Mouse (Mus musculus) CH12.LX (cell line): ENCODE measurements around the gene Lsm10. TPM values are rescaled to one million over a fixed set of nuclear protein-coding genes. Genes with fewer than 3 reads are reported as not detected.
"Not testable (repeated sequence)": the region's sequence is repeated elsewhere in the genome, so short reads cannot be mapped to it uniquely, and the experiment has no call there.

Experiments
- DNase-seq: peaks from one replicate; pipeline ENCODE4 v3.0.0-alpha.2; 2013; ENCODE audit errors: extremely low read depth
- H3K27ac ChIP-seq: 2 replicates; pipeline ENCODE4 v1.5.1; 2012; ENCODE audit warnings: low read depth, mild to moderate bottlenecking, control low read depth, moderate library complexity; ENCODE audit not compliant: insufficient read depth
- H3K27me3 ChIP-seq: replicated peaks from 2 replicates; pipeline ENCODE3; 2012; ENCODE audit warnings: inconsistent platforms
- H3K36me3 ChIP-seq, 2 experiments: replicated peaks in 1 of 2; 2 replicates each; pipeline versions ENCODE3 to v1.6.1; 2012; ENCODE audit warnings: inconsistent platforms in 1 of 2, low read length in 1 of 2, mild to moderate bottlenecking in 1 of 2, mixed read lengths in 1 of 2, moderate library complexity in 1 of 2; ENCODE audit not compliant: control insufficient read depth in 1 of 2, insufficient read depth in 1 of 2
- H3K4me1 ChIP-seq, 2 experiments: 2 replicates each; pipeline ENCODE4 v1.6.1; 2012; ENCODE audit warnings: inconsistent platforms in 1 of 2, moderate library complexity in 1 of 2; ENCODE audit not compliant: insufficient read depth in 2 of 2, control insufficient read depth in 1 of 2
- H3K4me2 ChIP-seq: 2 replicates; pipeline ENCODE4 v1.6.1; 2012; ENCODE audit warnings: low read depth, mild to moderate bottlenecking, control low read depth; ENCODE audit not compliant: poor library complexity, insufficient read depth, severe bottlenecking
- H3K4me3 ChIP-seq, 3 experiments: fragments of 150-350 bp in 1 of 3; sonication (generic) in 1 of 3; replicated peaks in 1 of 3; 2 replicates each; pipeline versions ENCODE3 to v1.5.1; 2011 to 2012; ENCODE audit warnings: low read depth in 2 of 3, low read length in 2 of 3, mild to moderate bottlenecking in 2 of 3, moderate library complexity in 2 of 3, control low read depth in 1 of 3, improper control_type of control experiment in 1 of 3, inconsistent platforms in 1 of 3, mixed read lengths in 1 of 3; ENCODE audit not compliant: poor library complexity in 1 of 3
- H3K79me2 ChIP-seq: replicated peaks from 2 replicates; pipeline ENCODE4 v1.6.1; 2012; ENCODE audit warnings: mild to moderate bottlenecking, moderate library complexity; ENCODE audit not compliant: control insufficient read depth, poor library complexity, insufficient read depth, severe bottlenecking; ENCODE audit errors: extremely low read depth
- H3K9ac ChIP-seq: 2 replicates; pipeline ENCODE4 v1.6.1; 2012; ENCODE audit warnings: low read depth, mild to moderate bottlenecking, control low read depth, moderate library complexity; ENCODE audit not compliant: insufficient read depth
- H3K9me3 ChIP-seq: replicated peaks from 2 replicates; pipeline ENCODE3; 2012; ENCODE audit warnings: low read length, inconsistent platforms, mixed read lengths
- BHLHE40 ChIP-seq: IDR thresholded peaks from 2 replicates; pipeline ENCODE4 v1.6.1; 2011; ENCODE audit warnings: mild to moderate bottlenecking, low read depth, low read length, improper control_type of control experiment
- EP300 ChIP-seq: IDR thresholded peaks from 2 replicates; pipeline ENCODE4 v1.6.1; 2011; ENCODE audit warnings: low read length, improper control_type of control experiment
- GABPA ChIP-seq: IDR thresholded peaks from 2 replicates; pipeline ENCODE4 v1.6.1; 2012; ENCODE audit warnings: low read depth, low read length, improper control_type of control experiment, inconsistent platforms; ENCODE audit not compliant: insufficient replicate concordance
- IRF4 ChIP-seq: IDR thresholded peaks from 2 replicates; pipeline ENCODE4 v1.6.1; 2014; ENCODE audit warnings: low read depth, mild to moderate bottlenecking, inconsistent platforms, low read length, improper control_type of control experiment
- MAFK ChIP-seq: IDR thresholded peaks from 2 replicates; pipeline ENCODE4 v1.6.1; 2011; ENCODE audit warnings: low read length, improper control_type of control experiment; ENCODE audit not compliant: insufficient replicate concordance
- MAX ChIP-seq: IDR thresholded peaks from 2 replicates; pipeline ENCODE4 v1.6.1; 2011; ENCODE audit warnings: low read length, improper control_type of control experiment
- MXI1 ChIP-seq: IDR thresholded peaks from 2 replicates; pipeline ENCODE4 v1.6.1; 2011; ENCODE audit warnings: mild to moderate bottlenecking, low read depth, low read length, improper control_type of control experiment
- MYC ChIP-seq: IDR thresholded peaks from 2 replicates; pipeline ENCODE4 v1.6.1; 2011; ENCODE audit warnings: low read depth, mild to moderate bottlenecking, improper control_type of control experiment, low read length
- PAX5 ChIP-seq: IDR thresholded peaks from 2 replicates; pipeline ENCODE4 v1.6.1; 2012; ENCODE audit warnings: low read length, inconsistent platforms, mixed read lengths
- POLR2AphosphoS2 ChIP-seq: IDR thresholded peaks from 2 replicates; pipeline ENCODE4 v1.6.1; 2011; ENCODE audit warnings: low read depth, low read length, improper control_type of control experiment
- SIN3A ChIP-seq: IDR thresholded peaks from 2 replicates; pipeline ENCODE4 v1.6.1; 2012; ENCODE audit warnings: low read length, improper control_type of control experiment, inconsistent platforms
- SMC3 ChIP-seq: IDR thresholded peaks from 2 replicates; pipeline ENCODE4 v1.6.1; 2011; ENCODE audit warnings: low read depth, low read length, improper control_type of control experiment
- TCF12 ChIP-seq: IDR thresholded peaks from 2 replicates; pipeline ENCODE4 v1.6.1; 2014; ENCODE audit warnings: low read depth, mild to moderate bottlenecking, inconsistent platforms, low read length, improper control_type of control experiment
- USF1 ChIP-seq: IDR thresholded peaks from 2 replicates; pipeline ENCODE4 v1.6.1; 2014; ENCODE audit warnings: low read depth, mild to moderate bottlenecking, inconsistent platforms, low read length, improper control_type of control experiment
- ZNF384 ChIP-seq: IDR thresholded peaks from 2 replicates; pipeline ENCODE4 v1.6.1; 2012; ENCODE audit warnings: low read depth, low read length, improper control_type of control experiment, inconsistent platforms
- dilution Hi-C: fragments of 300-500 bp; cut with MboI; formaldehyde crosslinking; loops from 2 replicates; pipeline ENCODE4 v1.14.3; 2020; ENCODE audit warnings: low sequenced_read_pairs; ENCODE audit not compliant: extremely low pct_unique_long_range_greater_than_20kb, extremely low pct_ligation_motif_present
- in situ Hi-C: fragments of 300-500 bp; cut with MboI; formaldehyde crosslinking; loops from 3 replicates; pipeline ENCODE4 v1.14.3; 2019; ENCODE audit warnings: low sequenced_read_pairs, low pct_ligation_motif_present, low pct_unique_long_range_greater_than_20kb, mixed read lengths
- polyA plus RNA-seq: library from polyadenylated mRNA; unstranded; fragments of >175 nt; gene quantifications from 2 replicates; pipeline ENCODE4 v1.2.1, GENCODE M21; 2012; ENCODE audit warnings: low read depth; ENCODE audit not compliant: insufficient read length
- total RNA-seq, 2 experiments: library from RNA; depleted of rRNA; stranded (reverse); fragments of 300-350 nt in 1 of 2; fragments of >200 nt in 1 of 2; gene quantifications; 2 replicates each; pipeline ENCODE4 v1.2.3; 2012 to 2014

Lsm10 gene
- total and polyA plus RNA-seq, 3 experiments = 49.2 to 63.9 (median 52.1) TPM

DNA sequence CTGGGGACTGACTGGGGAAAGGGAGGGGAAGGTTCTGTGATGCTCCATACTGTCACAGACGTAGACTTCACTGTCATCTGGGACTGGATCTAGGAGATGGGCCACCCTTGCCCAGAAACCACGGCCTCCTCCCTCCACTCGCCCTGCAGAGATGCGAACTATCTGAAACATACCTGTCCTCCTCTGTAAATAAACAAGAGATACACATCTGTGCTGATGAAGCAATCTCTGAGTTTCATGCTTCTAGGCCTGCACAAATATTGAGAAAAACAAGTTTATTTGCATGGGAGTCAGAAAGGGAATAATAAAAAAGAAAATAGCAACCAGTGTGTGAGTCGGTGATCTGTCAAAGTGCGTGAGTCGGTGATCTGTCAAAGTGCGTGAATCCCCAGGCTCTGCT is 4.5 kb upstream of the Lsm10 start:
- no peak for DNase-seq
- no peaks in the 10 kb centered on the region for H3K27me3 ChIP-seq
- no peaks in the 10 kb centered on the region for H3K36me3 ChIP-seq
- in situ Hi-C loops (no loop called here), dilution Hi-C loops (no loop called here)
- no peak overlapping the region for H3K4me2 ChIP-seq
- no peak overlapping the region for H3K27ac ChIP-seq
- peaks cover 0 to 8% of the 10 kb centered on the region in 2 experiments; a peak in 2 of 4 replicates for H3K4me1 ChIP-seq
- TF ChIP-seq MAX = no peak
- TF ChIP-seq POLR2AphosphoS2 = no peak
- no peak for TF ChIP-seq IRF4
- no peak for TF ChIP-seq USF1
- no peak for TF ChIP-seq MYC
- no peak for TF ChIP-seq PAX5
- no peak for TF ChIP-seq TCF12
- no peaks in the 10 kb centered on the region for H3K9me3 ChIP-seq
- no peak overlapping the region for H3K9ac ChIP-seq
- no peaks in the 10 kb centered on the region for H3K79me2 ChIP-seq
- H3K4me3 ChIP-seq = no peak overlapping the region

DNA sequence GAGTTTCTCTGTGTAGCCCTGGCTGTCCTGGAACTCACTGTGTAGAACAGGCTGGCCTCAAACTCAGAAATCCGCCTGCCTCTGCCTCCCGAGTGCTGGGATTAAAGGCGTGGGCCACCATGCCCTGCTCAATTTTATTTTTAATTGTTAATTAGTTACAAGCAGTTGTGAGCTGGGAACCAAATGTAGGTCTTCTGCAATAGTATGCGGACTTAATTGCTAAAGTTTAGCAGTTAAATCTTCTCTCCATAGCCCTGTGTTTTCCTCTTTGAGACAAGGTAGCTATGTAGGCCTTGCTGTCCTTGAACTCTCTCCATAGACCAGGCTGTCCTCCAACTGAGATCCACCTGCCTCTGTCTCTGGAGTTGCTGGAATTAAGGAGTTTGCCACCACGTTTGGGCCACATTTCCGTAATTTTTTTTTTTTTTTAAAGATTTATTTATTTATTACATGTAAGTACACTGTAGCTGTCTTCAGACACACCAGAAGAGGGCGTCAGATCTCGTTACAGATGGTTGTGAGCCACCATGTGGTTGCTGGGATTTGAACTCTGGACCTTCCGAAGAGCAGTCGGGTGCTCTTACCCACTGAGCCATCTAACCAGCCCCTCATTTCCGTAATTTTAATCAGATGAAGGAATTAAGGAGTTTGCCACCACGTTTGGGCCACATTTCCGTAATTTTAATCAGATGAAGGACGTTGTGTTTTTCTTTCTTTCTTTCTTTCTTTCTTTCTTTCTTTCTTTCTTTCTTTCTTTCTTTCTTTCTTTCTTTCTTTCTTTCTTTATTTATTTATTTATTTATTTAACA is 597 bp upstream of the Lsm10 start:
- Histone ChIP-seq H3K4me1 (peaks cover 14 to 37% of the 10 kb centered on the region in 2 experiments), H3K79me2 (peaks cover 11% of the 10 kb centered on the region), H3K36me3 (peaks cover 14 to 32% of the 10 kb centered on the region in 2 experiments)
- H3K9me3 ChIP-seq, H3K9ac ChIP-seq, H3K4me2 ChIP-seq, H3K4me3 ChIP-seq, H3K27ac ChIP-seq, H3K27me3 ChIP-seq, in situ Hi-C loops, dilution Hi-C loops, DNase-seq: not testable (repeated sequence)
- TF ChIP-seq MYC = 0 out of 2 replicates have a peak, but pooled peaks have one; percentile 5

DNA sequence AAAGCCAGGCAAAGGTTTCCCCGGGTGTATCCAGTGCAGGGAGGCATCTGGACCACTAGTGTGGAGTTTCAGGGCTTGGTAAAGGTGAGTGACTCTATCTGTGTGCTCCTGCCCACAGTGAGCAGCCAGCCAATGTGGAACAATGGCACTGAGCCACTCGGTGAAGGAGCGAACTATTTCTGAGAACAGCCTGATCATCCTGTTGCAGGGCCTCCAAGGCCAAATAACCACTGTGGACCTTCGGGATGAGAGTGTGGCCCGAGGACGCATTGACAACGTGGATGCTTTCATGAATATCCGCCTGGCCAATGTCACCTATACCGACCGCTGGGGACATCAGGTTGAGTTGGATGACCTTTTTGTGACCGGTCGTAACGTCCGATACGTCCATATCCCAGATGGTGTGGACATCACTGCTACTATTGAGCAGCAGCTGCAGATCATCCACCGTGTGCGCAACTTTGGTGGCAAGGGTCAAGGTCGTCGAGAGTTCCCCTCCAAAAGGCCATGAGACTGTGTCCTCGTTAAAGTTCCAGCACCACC is 1.4 kb downstream of the Lsm10 start:
- 0 out of 2 replicates have a peak overlapping the region, but pooled peaks have one; percentile 99 for H3K9ac ChIP-seq
- H3K4me1 ChIP-seq = peaks cover 20 to 55% of the 10 kb centered on the region in 2 experiments
- in situ Hi-C loops (no loop called here), dilution Hi-C loops (no loop called here)
- TF ChIP-seq MAFK (no peak), BHLHE40 (no peak), GABPA (no peak), SIN3A (no peak), MXI1 (no peak), MYC (no peak), SMC3 (no peak), ZNF384 (no peak), EP300 (no peak), IRF4 (no peak)
- H3K27ac ChIP-seq = no peak overlapping the region
- H3K9me3 ChIP-seq = no peaks in the 10 kb centered on the region
- peaks cover 11% of the 10 kb centered on the region for H3K79me2 ChIP-seq
- peak overlapping the region in 1 of 3 experiments; percentile 82 for H3K4me3 ChIP-seq
- peak overlapping the region; percentile 67 for H3K4me2 ChIP-seq
- DNase-seq = no peak
- H3K36me3 ChIP-seq = peaks cover 14 to 39% of the 10 kb centered on the region in 2 experiments
- no peaks in the 10 kb centered on the region for H3K27me3 ChIP-seq
